12 mouse cellular contexts compared by ENCODE assay signal in the genomic region with DNA sequence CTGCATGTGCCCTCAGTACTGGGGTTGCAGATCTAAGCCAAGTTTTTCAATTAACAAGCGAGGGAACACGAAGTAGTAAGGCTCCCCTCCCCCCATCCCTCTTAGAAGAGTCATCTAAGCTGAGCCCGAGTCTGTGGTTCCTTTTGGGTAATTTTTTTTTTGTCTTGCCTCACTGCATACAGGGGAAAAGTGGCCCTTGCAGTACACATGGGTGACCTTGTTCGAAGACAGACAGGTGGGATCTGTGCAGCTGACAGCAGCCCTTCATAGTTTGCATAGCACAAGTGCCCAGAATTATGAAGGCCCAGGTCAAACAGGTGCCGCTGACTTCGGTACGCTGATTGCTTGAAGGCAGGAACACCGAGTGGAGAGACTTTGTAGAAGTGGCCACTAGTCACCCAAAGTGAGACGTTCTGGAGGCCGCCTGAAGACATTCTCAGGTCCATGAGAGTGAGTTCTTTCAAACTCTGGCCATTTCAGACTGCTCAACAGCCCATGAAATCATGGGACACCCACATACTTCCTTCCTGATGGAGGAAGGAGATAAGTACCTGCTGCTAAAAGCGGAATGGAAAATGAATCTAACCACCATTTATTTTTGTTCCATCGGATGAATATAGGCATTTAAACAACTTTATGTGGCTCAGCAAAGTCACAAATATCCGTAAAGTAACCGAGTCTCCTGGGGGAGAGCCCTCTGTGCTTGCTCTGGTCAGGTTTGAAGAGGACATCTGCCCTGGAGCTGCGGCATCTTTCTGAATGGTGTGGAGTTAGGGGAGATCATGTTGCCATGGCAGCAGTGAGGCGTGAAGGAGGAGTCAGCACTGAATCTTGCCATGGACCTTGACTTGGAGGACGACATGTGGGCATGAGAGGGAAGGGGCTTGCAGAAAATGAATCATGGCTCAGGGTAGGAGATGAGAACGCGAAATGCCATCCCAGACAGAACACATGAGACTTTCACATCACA.
DNase-seq lines count a peak whose midpoint lies in the region; ATAC-seq lines count a peak whose summit lies in the region.
"Had no signal": no experiment of that assay in that cellular context is flagged by ENCODE, and none has a peak within 500 bp of the region (broad histone marks: within the 10 kb centered on the region; RNA-seq: fewer than 3 reads in every experiment).

No protein-coding gene starts in this region.

- DNase-seq in adrenal gland, postnatal 14 days = peak; percentile 29
- no peak for DNase-seq in adrenal gland, adult 8-10 months
- peak; percentile 25 for DNase-seq in spleen, adult 12 weeks (ENCODE audit: low spot score)
- no peak for DNase-seq in spleen, postnatal 14 days (ENCODE audit: low spot score in 2 of 2)
- peak; percentile 57 for DNase-seq in thymus, postnatal 4 days
- DNase-seq in frontal cortex, postnatal 25 days (ENCODE audit: low spot score in 2 of 2) = no peak
- DNase-seq in liver = no peak
- DNase-seq: cerebellum, adult 9-11 months; kidney, adult 2 months; lung, adult 18-20 months had no signal

- 0 out of 2 replicates have a peak, but pooled peaks have one; percentile 22 for ATAC-seq in megakaryocyte-erythroid progenitor cell, adult 5-6 weeks (replicated peaks; ENCODE audit: low FRiP score, low TSS enrichment, poor library complexity, severe bottlenecking)
- ATAC-seq: Patski had no signal

Comparison
In these comparisons a context has a peak if more than half of its experiments do, and no peak if none do; other contexts are left out.
1. DNase-seq: peak in adrenal gland, postnatal 14 days (single experiment), spleen, adult 12 weeks (single experiment) and thymus, postnatal 4 days (single experiment); none in adrenal gland, adult 8-10 months (single experiment), spleen, postnatal 14 days (0 of 2), frontal cortex, postnatal 25 days (0 of 2) and liver (single experiment).